Mouse (Mus musculus): ENCODE results near the gene Prkcb. TPM values are rescaled to one million over a fixed set of nuclear protein-coding genes. Genes with fewer than 3 reads are reported as not detected.

Prkcb gene
- polyA plus RNA-seq, 1 experiment from 2014 or later: 2.1 TPM

DNA sequence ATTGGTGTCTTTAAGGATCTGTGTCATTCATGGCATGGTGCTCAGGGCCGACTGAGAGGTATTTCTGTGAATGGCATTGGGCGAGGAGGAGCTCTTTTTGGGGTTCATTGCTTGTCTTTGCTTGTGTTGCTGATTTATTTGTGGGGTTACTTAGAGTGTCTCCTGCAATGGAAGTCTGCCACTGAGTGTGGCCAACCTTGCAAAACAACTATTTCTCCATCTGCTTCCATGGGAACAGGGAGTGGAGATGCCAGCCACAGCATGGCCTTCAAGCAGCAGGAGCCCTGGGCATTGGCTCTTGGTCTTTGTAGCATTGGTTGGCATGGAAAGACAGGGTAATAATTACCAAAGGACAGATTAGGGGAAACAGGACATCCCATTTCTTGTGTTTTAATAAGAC lies 50.9 kb downstream of the Prkcb start:
- Histone ChIP-seq H3K27ac (no peak overlapping the region), H3K36me3 (ENCODE audit: insufficient read depth, low read length) (no peaks in the 10 kb centered on the region), H3K27me3 (ENCODE audit: insufficient read depth, low read length) (no peaks in the 10 kb centered on the region), H3K4me1 (replicated peaks; ENCODE audit: insufficient read depth, low read length) (no peaks in the 10 kb centered on the region), H3K9me3 (replicated peaks; ENCODE audit: low read length) (no peaks in the 10 kb centered on the region), H3K4me3 (replicated peaks; ENCODE audit: low read depth, low read length) (no peak overlapping the region), H3K9ac (ENCODE audit: low read depth, low read length) (no peak overlapping the region), H3K4me2 (ENCODE audit: low read length) (no peak overlapping the region)
- 74% methylated on average over 2 of the region's 2 CpGs for WGBS
- TF ChIP-seq CTCF (IDR thresholded peaks at IDR 0.05; ENCODE audit: low read depth): no peak
- no peak for DNase-seq (ENCODE audit: low spot score)
- ATAC-seq (replicated peaks; ENCODE audit: low FRiP score, low read depth): no peak

GRCm38 (mm10) chr7:122341813-122342212 lies 53.3 kb downstream of the Prkcb start:
- no peaks in the 10 kb centered on the region for H3K27me3 ChIP-seq (ENCODE audit: insufficient read depth, low read length)
- H3K36me3 ChIP-seq (ENCODE audit: insufficient read depth, low read length): no peaks in the 10 kb centered on the region
- H3K4me2 ChIP-seq (ENCODE audit: low read length): no peak overlapping the region
- ATAC-seq (replicated peaks; ENCODE audit: low FRiP score, low read depth): no peak
- no peak for TF ChIP-seq CTCF (IDR thresholded peaks at IDR 0.05; ENCODE audit: low read depth)
- no peak overlapping the region for H3K27ac ChIP-seq
- WGBS: 66% methylated on average over 3 of the region's 3 CpGs
- no peaks in the 10 kb centered on the region for H3K4me1 ChIP-seq (replicated peaks; ENCODE audit: insufficient read depth, low read length)
- no peaks in the 10 kb centered on the region for H3K9me3 ChIP-seq (replicated peaks; ENCODE audit: low read length)
- H3K4me3 ChIP-seq (replicated peaks; ENCODE audit: low read depth, low read length): no peak overlapping the region
- H3K9ac ChIP-seq (ENCODE audit: low read depth, low read length): no peak overlapping the region
- no peak for DNase-seq (ENCODE audit: low spot score)

DNA sequence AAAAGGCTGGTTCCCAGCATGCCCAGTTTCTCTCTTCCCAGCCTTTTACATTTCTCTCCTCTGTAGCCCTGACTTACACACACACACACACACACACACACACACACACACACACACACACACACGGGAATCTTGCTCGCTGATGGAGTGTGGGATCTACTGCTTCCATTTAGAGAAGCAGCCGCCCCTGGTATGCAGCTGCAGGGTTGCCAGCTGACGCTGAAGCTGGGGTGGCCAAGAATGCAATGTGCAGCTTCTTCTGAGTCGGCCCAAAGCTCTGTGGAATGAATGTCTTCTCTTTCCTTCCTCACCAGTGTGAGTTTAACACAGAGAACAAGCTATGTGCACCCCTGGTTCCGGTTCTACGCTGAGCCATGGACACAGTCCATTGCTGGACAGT lies 56.1 kb downstream of the Prkcb start:
- no peak overlapping the region for H3K27ac ChIP-seq
- no peak for DNase-seq (ENCODE audit: low spot score)
- no peak overlapping the region for H3K9ac ChIP-seq (ENCODE audit: low read depth, low read length)
- H3K4me1 ChIP-seq (replicated peaks; ENCODE audit: insufficient read depth, low read length): no peaks in the 10 kb centered on the region
- no peaks in the 10 kb centered on the region for H3K36me3 ChIP-seq (ENCODE audit: insufficient read depth, low read length)
- no peak for TF ChIP-seq CTCF (IDR thresholded peaks at IDR 0.05; ENCODE audit: low read depth)
- no peak for ATAC-seq (replicated peaks; ENCODE audit: low FRiP score, low read depth)
- no peak overlapping the region for H3K4me2 ChIP-seq (ENCODE audit: low read length)
- 69% methylated on average over 7 of the region's 7 CpGs for WGBS
- no peaks in the 10 kb centered on the region for H3K27me3 ChIP-seq (ENCODE audit: insufficient read depth, low read length)
- no peak overlapping the region for H3K4me3 ChIP-seq (replicated peaks; ENCODE audit: low read depth, low read length)
- no peaks in the 10 kb centered on the region for H3K9me3 ChIP-seq (replicated peaks; ENCODE audit: low read length)

- H3K27me3 ChIP-seq (ENCODE audit: insufficient read depth, low read length): no peaks in the 10 kb centered on the region
- TF ChIP-seq CTCF (IDR thresholded peaks at IDR 0.05; ENCODE audit: low read depth): no peak
- H3K4me2 ChIP-seq (ENCODE audit: low read length): no peak overlapping the region
- no peaks in the 10 kb centered on the region for H3K36me3 ChIP-seq (ENCODE audit: insufficient read depth, low read length)
- no peaks in the 10 kb centered on the region for H3K9me3 ChIP-seq (replicated peaks; ENCODE audit: low read length)
- WGBS: 63% methylated on average over 14 of the region's 14 CpGs
- peak; percentile 1 for DNase-seq (ENCODE audit: low spot score)
- no peak overlapping the region for H3K27ac ChIP-seq
- H3K9ac ChIP-seq (ENCODE audit: low read depth, low read length): no peak overlapping the region
- ATAC-seq (replicated peaks; ENCODE audit: low FRiP score, low read depth): no peak
- H3K4me3 ChIP-seq (replicated peaks; ENCODE audit: low read depth, low read length): no peak overlapping the region
- no peaks in the 10 kb centered on the region for H3K4me1 ChIP-seq (replicated peaks; ENCODE audit: insufficient read depth, low read length)
Measured at GRCm38 (mm10) chr7:122346251-122347242, 58.0 kb downstream of the Prkcb start.

DNA sequence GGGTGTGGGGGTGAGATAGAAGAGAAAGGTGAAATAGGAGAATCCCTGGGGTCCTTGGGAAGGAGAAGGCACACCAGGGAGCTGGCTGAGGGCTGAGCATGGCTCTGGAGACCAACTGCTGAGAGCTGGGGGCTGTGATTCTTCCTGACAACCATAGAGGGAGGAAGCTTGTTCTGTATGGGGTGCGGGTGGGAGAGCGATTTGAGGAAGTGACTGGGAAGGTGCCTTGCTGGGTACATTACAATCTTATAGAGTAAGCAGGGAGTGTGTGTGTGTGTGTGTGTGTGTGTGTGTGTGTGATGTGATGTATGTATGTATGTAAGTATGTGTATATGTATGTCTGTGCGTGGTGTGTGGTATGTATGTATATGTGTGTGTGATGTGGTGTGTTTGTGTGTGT lies 58.9 kb downstream of the Prkcb start:
- Histone ChIP-seq H3K27ac (no peak overlapping the region), H3K4me2 (ENCODE audit: low read length) (no peak overlapping the region), H3K9ac (ENCODE audit: low read depth, low read length) (no peak overlapping the region), H3K27me3 (ENCODE audit: insufficient read depth, low read length) (no peaks in the 10 kb centered on the region), H3K4me1 (replicated peaks; ENCODE audit: insufficient read depth, low read length) (no peaks in the 10 kb centered on the region), H3K4me3 (replicated peaks; ENCODE audit: low read depth, low read length) (no peak overlapping the region), H3K36me3 (ENCODE audit: insufficient read depth, low read length) (no peaks in the 10 kb centered on the region), H3K9me3 (replicated peaks; ENCODE audit: low read length) (no peaks in the 10 kb centered on the region)
- TF ChIP-seq CTCF (IDR thresholded peaks at IDR 0.05; ENCODE audit: low read depth): no peak
- ATAC-seq (replicated peaks; ENCODE audit: low FRiP score, low read depth) (no peak), DNase-seq (ENCODE audit: low spot score) (no peak)
- WGBS: 81% methylated on average over 3 of the region's 3 CpGs

DNA sequence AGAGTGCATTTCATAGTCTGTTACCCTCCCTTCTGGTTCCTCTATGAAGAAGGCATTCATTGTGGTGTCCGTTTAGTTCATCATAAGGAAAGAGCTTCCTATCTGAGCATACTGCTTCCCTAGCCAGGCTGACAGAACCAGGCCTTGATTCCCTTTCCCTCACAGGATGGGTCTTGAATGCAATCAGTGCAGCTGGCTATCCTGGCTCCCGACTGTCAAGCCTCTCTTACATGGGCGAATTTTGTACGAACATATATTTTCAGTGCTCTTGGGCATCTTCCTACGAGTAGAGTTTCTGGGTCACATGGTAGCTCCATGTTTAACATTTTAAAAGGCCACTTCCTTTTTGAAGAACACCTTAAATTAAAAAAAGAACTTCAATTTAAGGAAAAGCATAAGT lies 61.4 kb downstream of the Prkcb start:
- no peak for TF ChIP-seq CTCF (IDR thresholded peaks at IDR 0.05; ENCODE audit: low read depth)
- no peak overlapping the region for H3K4me3 ChIP-seq (replicated peaks; ENCODE audit: low read depth, low read length)
- DNase-seq (ENCODE audit: low spot score) (no peak), ATAC-seq (replicated peaks; ENCODE audit: low FRiP score, low read depth) (no peak)
- H3K27me3 ChIP-seq (ENCODE audit: insufficient read depth, low read length): no peaks in the 10 kb centered on the region
- H3K36me3 ChIP-seq (ENCODE audit: insufficient read depth, low read length): no peaks in the 10 kb centered on the region
- no peak overlapping the region for H3K9ac ChIP-seq (ENCODE audit: low read depth, low read length)
- no peak overlapping the region for H3K4me2 ChIP-seq (ENCODE audit: low read length)
- H3K9me3 ChIP-seq (replicated peaks; ENCODE audit: low read length): no peaks in the 10 kb centered on the region
- H3K4me1 ChIP-seq (replicated peaks; ENCODE audit: insufficient read depth, low read length): no peaks in the 10 kb centered on the region
- 87% methylated on average over 5 of the region's 5 CpGs for WGBS
- no peak overlapping the region for H3K27ac ChIP-seq
